24 mouse cellular contexts compared by ENCODE assay signal in genomic region chr10:109117143-109117542, GRCm38 (mm10).
A peak's percentile ranks its signal among the peaks of the same experiment; 100 is the strongest.
DNase-seq lines count a peak whose midpoint lies in the region; ATAC-seq and TF ChIP-seq lines count a peak whose summit lies in the region.
"Had no signal": no experiment of that assay in that cellular context is flagged by ENCODE, and none has a peak within 500 bp of the region (broad histone marks: within the 10 kb centered on the region; RNA-seq: fewer than 3 reads in every experiment).

No protein-coding gene starts in this region.

- no peak overlapping the region for H3K9ac ChIP-seq in forebrain, embryonic 16.5 days (replicated peaks; ENCODE audit: low read depth, low read length)
- H3K9ac ChIP-seq in hindbrain, embryonic 12.5 days = no peak overlapping the region
- H3K9ac ChIP-seq: limb, embryonic 13.5 days; liver, embryonic 12.5 days; neural tube, embryonic 15.5 days had no signal

- H3K4me3 ChIP-seq in layer of hippocampus, adult 2 months = no peak overlapping the region
- H3K4me3 ChIP-seq in forebrain, embryonic 16.5 days (replicated peaks; ENCODE audit: low read length) = no peak overlapping the region
- H3K4me3 ChIP-seq in hindbrain, embryonic 12.5 days = no peak overlapping the region
- H3K4me3 ChIP-seq: forebrain, embryonic 10.5 days; limb, embryonic 13.5 days; liver, embryonic 12.5 days; neural tube, embryonic 15.5 days had no signal

- no peak for TF ChIP-seq CTCF in layer of hippocampus, adult 2 months (conservative IDR thresholded peaks at IDR 0.05)

- H3K9me3 ChIP-seq in forebrain, embryonic 16.5 days (ENCODE audit: control insufficient read depth, low read length) = no peaks in the 10 kb centered on the region
- H3K9me3 ChIP-seq in hindbrain, embryonic 12.5 days (replicated peaks) = no peaks in the 10 kb centered on the region
- H3K9me3 ChIP-seq: forebrain, embryonic 10.5 days; limb, embryonic 13.5 days; liver, embryonic 12.5 days; neural tube, embryonic 15.5 days had no signal

- peak overlapping the region; percentile 64 for H3K27ac ChIP-seq in layer of hippocampus, adult 2 months
- no peak overlapping the region for H3K27ac ChIP-seq in forebrain, embryonic 16.5 days (ENCODE audit: low read length)
- no peak overlapping the region for H3K27ac ChIP-seq in hindbrain, embryonic 12.5 days
- H3K27ac ChIP-seq: forebrain, embryonic 10.5 days; limb, embryonic 13.5 days; liver, embryonic 12.5 days; neural tube, embryonic 15.5 days had no signal

- no peaks in the 10 kb centered on the region for H3K27me3 ChIP-seq in forebrain, embryonic 16.5 days (replicated peaks; ENCODE audit: control insufficient read depth, insufficient read depth, low read length)
- H3K27me3 ChIP-seq in hindbrain, embryonic 12.5 days = no peaks in the 10 kb centered on the region
- H3K27me3 ChIP-seq: limb, embryonic 13.5 days; liver, embryonic 12.5 days; neural tube, embryonic 15.5 days had no signal

- 91% methylated on average over 5 of the region's 5 CpGs for WGBS in forebrain, embryonic 16.5 days
- WGBS in hindbrain, embryonic 12.5 days = 91% methylated on average over 5 of the region's 5 CpGs

- peak; percentile 21 to 29 for DNase-seq in layer of hippocampus, adult 2 months (ENCODE audit: low spot score in 2 of 2)
- no peak for DNase-seq in layer of hippocampus, postnatal 36 days
- DNase-seq in frontal cortex, adult 2 months (ENCODE audit: extremely low spot score in 1 of 2, low spot score in 1 of 2) = peak; percentile 73 to 82
- DNase-seq in left cerebral cortex, adult 9 months (ENCODE audit: low spot score in 2 of 2) = peak; percentile 64 to 69
- DNase-seq in right cerebral cortex, postnatal 14 days = peak; percentile 14
- no peak for DNase-seq in urinary bladder, adult 2 months (ENCODE audit: low spot score)
- DNase-seq: adrenal gland, postnatal 25 days; cerebellum, adult 9-10 months; gastrocnemius, postnatal 10 days; kidney, adult 9 months; kidney, postnatal 14 days; lung, adult 18-20 months; lung, postnatal 10 days; thymus, postnatal 25 days had no signal

- H3K4me2 ChIP-seq in forebrain, embryonic 16.5 days (ENCODE audit: low read length) = no peak overlapping the region
- no peak overlapping the region for H3K4me2 ChIP-seq in hindbrain, embryonic 12.5 days (replicated peaks)
- H3K4me2 ChIP-seq: heart, embryonic 11.5 days; limb, embryonic 13.5 days; liver, embryonic 12.5 days; midbrain, embryonic 11.5 days; neural tube, embryonic 15.5 days had no signal

- no peaks in the 10 kb centered on the region for H3K36me3 ChIP-seq in forebrain, embryonic 16.5 days (ENCODE audit: control insufficient read depth, insufficient read depth)
- no peaks in the 10 kb centered on the region for H3K36me3 ChIP-seq in hindbrain, embryonic 12.5 days
- H3K36me3 ChIP-seq: forebrain, embryonic 10.5 days; limb, embryonic 13.5 days; liver, embryonic 12.5 days; neural tube, embryonic 15.5 days had no signal

- H3K4me1 ChIP-seq in forebrain, embryonic 16.5 days (replicated peaks; ENCODE audit: control insufficient read depth, insufficient read depth, low read length) = no peaks in the 10 kb centered on the region
- H3K4me1 ChIP-seq in hindbrain, embryonic 12.5 days = no peaks in the 10 kb centered on the region
- H3K4me1 ChIP-seq: forebrain, embryonic 10.5 days; limb, embryonic 13.5 days; liver, embryonic 12.5 days; neural tube, embryonic 15.5 days had no signal

- ATAC-seq in forebrain, embryonic 16.5 days = no peak
- no peak for ATAC-seq in hindbrain, embryonic 12.5 days (ENCODE audit: low FRiP score)
- ATAC-seq: hindbrain, embryonic 16.5 days; intestine, embryonic 16.5 days; liver, embryonic 12.5 days had no signal

Comparison
In these comparisons a context has a peak if more than half of its experiments do, and no peak if none do; other contexts are left out.
1. DNase-seq: peak in layer of hippocampus, adult 2 months (2 of 2), frontal cortex, adult 2 months (2 of 2), left cerebral cortex, adult 9 months (2 of 2) and right cerebral cortex, postnatal 14 days (single experiment); none in layer of hippocampus, postnatal 36 days (0 of 2) and urinary bladder, adult 2 months (single experiment).